Mouse (Mus musculus) kidney, adult 18-20 months (tissue): ENCODE results near the gene Arhgef28.
A peak's percentile ranks its signal among the peaks of the same experiment; 100 is the strongest.
"Not testable (repeated sequence)": the region's sequence is repeated elsewhere in the genome, so short reads cannot be mapped to it uniquely, and the experiment has no call there.

Source experiments
- DNase-seq: peaks from one replicate; pipeline ENCODE4 v3.0.0; 2021

Gene Arhgef28

DNA sequence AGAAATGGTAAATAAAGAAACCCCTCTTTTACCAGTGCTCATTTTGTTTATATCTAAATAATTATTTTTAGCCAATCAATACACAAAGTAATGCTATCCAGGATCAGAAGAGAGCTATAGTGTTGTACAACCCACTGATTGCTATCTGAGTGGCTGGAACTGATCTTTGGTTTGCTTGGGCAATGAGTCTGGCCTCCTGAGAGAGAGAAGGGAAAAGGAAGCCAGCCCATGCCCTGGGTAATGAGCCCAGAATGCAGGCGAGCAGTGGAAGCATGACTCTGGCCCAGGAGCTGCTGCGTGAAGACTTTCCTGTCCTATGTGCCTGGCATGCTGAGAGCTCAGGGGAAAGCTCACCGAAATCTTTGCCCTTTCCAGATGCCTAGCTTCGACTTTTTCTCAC is 83.5 kb downstream of the Arhgef28 start:
- no peak for DNase-seq

GRCm38 (mm10) chr13:98121993-98122392 is 84.2 kb downstream of the Arhgef28 start:
- DNase-seq, result no peak

- no peak for DNase-seq
Measured at GRCm38 (mm10) chr13:98121124-98121470, 85.1 kb downstream of the Arhgef28 start.

DNA sequence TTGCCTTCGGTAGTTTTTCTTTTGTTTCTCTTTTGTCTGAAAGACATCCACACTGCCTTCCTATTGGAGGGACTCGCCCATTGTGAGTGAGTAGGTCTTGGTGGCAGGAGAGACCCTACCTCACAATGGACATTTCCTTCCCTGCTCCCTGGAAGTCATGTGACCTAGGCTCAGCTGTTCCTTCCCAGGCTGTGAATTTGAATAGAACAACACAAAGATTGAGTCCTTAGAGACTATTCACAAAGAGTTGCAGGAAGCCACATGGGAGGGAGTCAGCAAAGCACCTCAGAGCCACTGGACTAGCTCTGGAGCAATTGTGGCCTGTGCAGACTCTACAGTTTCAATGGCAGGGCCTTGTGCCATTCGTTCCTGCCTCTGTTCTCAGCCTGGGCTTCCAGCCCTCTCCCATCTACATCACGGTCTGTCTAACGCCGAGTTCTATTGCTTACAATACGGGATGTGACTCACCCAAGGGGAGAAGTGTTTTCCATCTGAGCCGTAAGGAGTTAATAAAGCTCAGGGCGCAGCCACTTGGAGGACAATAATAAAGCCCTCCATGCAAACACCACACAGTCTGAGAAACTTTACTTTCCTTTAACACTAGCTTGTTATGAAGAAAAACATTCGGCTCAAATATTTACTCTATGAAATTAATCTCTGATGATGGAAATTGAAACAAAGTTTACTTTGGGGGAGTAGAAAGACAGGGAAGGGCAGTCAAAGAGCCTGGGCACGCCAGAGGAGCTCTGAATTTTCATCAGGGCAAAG is 85.7 kb downstream of the Arhgef28 start:
- DNase-seq, result no peak

- no peak for DNase-seq
Measured at GRCm38 (mm10) chr13:98118291-98118690, 87.9 kb downstream of the Arhgef28 start.

DNA sequence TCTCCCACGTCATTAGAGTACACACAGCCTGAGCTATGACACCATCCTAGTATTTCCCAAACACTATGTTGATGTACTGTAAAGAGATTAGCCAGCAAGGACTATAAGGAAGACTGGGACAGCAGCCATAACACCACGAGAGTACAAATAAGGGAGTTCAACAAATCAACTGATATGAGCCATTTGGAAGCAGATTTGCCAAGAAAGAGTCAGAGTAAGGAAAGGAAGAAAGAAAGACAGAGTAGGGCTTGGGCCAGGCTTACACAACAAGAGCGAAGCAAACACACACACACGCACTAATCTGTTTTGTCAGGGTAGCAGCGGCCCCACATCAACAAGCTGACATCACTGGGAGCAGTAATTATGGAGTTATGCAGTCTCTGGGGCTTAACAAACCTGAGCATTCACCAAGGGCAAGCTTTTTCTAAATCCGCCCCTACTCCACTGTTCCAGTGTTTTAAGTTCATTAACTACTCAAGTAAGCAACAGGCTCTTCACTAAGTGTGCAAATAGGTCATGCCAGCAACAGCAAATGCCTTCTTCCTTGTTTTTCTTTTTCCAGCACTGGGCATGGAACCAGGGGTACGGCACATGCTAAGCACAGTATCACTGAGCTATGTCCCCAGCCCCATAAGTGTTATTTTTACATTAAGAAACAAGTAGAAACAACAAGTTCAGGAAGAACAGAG is 88.5 kb downstream of the Arhgef28 start:
- no peak for DNase-seq

GRCm38 (mm10) chr13:98115650-98116049 is 90.6 kb downstream of the Arhgef28 start:
- no peak for DNase-seq

- no peak for DNase-seq
Measured at GRCm38 (mm10) chr13:98115051-98115450, 91.2 kb downstream of the Arhgef28 start.

DNA sequence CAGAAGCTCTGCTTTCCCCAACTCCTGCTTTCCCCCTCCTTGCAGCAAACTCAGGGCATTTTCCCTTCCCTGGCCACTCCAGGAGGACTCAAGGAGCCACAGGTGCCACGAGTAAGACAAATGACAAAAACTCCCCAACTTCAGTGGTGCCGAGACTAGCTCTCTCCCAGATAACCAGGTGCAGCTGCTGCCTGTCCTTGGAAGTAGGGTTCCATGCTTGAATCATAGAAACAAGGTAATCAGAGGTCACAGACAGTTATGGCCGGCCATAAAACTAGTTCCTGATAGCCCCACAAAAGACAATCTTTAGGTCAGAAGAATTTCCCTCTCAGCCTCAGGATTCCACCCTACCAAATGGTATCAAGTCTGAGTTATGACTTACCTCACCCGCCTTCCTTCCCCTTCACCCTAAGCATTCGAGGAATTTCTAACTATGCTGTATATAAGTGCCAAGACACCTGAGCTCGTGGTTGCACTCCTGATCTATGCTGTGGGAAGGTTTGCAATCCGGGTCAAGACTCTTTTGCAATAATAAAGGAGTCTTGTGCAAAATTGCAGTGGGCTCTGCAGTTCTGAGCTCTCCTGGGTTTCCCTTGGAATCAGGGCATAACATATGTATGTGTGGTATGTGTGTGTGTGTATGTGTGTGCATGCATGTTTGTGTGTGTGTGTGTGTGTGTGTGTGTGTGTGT is 93.3 kb downstream of the Arhgef28 start:
- no peak for DNase-seq

DNA sequence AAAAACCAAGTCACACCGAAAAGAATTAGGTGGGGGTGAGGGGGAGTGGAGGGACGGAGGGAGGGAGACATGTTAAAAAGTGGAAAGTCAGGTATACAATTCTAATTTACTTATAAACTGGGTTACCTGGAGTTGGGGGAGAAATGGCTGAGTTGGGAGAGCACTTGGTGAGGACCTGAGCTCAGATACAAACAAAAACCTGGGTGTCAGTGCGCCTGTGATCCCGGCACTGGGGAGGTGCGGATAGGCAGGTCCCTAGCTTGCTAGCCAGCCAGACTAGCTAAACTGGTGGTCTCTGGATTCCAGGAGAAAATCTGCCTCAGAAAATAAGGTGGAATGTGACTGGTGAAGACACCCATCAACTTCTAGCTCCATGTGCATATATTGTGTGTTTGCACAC is 94.7 kb downstream of the Arhgef28 start:
- DNase-seq, result no peak

GRCm38 (mm10) chr13:98111021-98111420 is 95.2 kb downstream of the Arhgef28 start:
- DNase-seq, result no peak

GRCm38 (mm10) chr13:98108481-98108880 is 97.8 kb downstream of the Arhgef28 start:
- not testable (repeated sequence) for DNase-seq

- DNase-seq, result no peak
Measured at GRCm38 (mm10) chr13:98107621-98108020, 98.6 kb downstream of the Arhgef28 start.

- no peak for DNase-seq
Measured at GRCm38 (mm10) chr13:98095966-98096365, 110.3 kb downstream of the Arhgef28 start.

- no peak for DNase-seq
Measured at GRCm38 (mm10) chr13:98094332-98094731, 111.9 kb downstream of the Arhgef28 start.

DNA sequence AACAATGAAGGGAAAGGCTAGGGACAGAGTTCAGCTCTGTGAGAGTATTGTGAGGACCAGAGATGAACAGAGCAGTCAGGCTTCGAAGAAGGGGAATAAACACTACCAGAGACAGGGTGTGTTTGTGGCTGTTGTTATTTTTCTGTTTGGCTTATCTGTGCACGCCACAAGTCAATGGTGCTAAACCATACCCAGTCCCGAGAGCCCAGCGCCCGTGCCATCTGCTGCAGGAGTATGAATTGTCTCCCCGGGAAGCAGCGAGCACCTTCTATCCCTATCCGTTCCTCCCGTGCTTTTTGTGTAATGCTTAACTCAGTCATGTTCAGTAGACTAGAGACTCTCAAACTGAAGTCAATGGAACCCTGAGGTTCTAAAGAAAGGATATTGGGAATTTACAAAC is 112.8 kb downstream of the Arhgef28 start:
- DNase-seq, result no peak

DNA sequence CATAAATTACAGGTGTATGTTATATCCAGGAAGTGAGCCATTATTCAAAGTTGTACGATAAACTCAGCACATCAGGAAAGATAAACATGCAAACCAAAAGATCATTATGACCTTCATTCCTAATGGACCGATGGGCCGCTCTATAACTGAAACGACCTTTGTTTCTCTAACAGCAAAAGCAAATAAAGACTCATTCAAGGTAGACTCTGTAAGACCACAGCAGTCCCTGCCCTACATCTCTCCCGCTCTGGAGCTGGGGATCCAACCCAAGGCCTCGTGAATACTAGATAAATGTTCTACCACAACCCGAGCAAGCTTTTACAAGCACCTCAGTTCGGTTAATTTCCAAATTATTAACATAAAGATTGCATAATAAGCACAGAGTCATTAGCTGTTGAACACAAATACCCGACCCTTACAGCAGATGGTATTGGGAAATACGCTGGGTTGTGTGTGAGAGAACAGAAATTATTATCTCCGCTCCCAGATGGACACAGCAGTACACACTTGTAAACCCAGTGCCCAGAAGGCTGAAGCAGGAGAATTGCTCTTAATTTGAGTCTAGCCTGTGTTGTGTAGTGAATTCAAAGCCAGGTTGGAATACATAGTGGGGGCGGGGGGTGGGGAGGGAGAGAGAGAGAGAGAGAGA is 113.8 kb downstream of the Arhgef28 start:
- DNase-seq, result no peak

DNA sequence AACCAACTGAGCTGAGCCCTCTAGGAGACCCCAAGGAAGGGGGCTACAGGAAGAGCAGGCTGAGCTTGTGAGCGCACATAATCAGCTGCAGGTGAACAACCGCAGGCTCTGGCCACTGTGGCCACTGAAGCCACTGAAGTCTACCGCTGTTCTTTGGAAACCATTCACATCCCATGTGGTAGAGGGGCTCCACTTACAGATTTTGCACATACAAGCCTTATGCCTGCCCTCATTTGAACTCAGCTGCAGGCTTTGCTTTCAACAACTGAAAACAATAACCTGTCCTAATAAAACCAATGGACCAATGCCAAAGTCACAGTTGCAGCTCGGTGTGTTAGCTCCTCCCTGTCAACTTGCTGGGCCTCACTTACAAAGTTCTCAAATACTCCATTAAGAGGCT is 126.6 kb downstream of the Arhgef28 start:
- DNase-seq, result no peak

- no peak for DNase-seq
Measured at GRCm38 (mm10) chr13:98078251-98078650, 128.0 kb downstream of the Arhgef28 start.

GRCm38 (mm10) chr13:98077216-98077615 is 129.0 kb downstream of the Arhgef28 start:
- no peak for DNase-seq

DNA sequence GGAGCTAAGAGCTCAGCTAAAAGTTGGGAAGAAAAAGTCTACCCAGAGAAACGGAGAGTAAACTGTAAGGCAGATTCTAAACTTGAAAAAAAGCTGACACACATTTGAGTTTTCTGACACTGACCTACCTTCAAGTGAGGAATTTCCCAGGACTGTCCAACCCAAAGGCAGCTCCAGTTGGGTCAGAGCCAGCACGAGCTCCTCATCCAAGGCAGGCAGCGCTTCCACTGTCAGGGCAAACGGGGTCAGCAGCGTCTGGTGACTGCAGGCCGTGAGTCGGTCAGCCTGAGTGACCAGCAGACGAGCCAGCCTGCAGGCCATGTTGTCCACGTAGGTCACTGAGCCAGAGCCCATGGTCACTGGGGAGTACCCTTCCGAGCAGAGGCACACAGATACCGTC is 131.4 kb downstream of the Arhgef28 start:
- DNase-seq, result peak; percentile 64

DNA sequence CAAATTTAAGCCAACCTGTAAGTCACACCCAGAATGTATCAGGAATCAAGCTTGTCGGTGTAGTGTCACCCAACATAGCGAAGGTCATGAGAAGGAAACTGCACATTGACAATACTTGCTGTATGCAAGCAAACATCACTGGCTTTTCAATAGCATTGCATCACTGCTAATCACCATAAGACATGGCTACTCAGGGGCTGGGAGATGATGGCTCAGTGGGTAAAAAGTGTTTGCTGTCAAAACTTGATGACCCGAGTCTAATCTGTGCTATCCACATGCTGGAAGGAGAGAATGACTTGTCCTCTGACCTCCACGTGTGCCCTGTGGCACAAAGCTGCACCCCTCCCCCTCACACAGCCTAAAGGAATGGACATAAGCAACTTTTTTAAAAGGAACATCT is 133.0 kb downstream of the Arhgef28 start:
- no peak for DNase-seq

DNA sequence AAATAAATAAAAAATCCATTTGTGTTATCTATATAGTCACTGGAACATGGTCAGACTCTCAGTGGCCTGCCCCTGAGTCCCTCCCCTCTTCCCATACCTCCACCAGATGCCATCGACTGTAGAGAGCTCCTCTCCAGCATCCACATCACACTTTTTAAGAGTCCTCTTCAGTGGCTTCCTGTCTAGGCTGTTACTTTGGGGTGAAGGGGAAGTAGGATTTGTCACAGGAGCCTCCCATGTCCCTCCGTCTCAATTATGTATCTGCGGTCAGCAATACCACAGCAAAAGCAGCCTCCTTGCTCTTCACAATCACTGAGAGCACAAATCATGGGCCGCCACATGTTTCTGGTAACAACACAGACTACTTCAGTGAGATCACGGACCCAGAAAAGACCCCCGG is 135.8 kb downstream of the Arhgef28 start:
- DNase-seq, result no peak

- no peak for DNase-seq
Measured at GRCm38 (mm10) chr13:98069646-98070045, 136.6 kb downstream of the Arhgef28 start.
